Mouse (Mus musculus) limb, embryonic 14.5 days (tissue): ENCODE results near the gene Mthfd2. TPM values are rescaled to one million over a fixed set of nuclear protein-coding genes. Genes with fewer than 3 reads are reported as not detected.
A peak's percentile ranks its signal among the peaks of the same experiment; 100 is the strongest.
"Not testable (repeated sequence)": the region's sequence is repeated elsewhere in the genome, so short reads cannot be mapped to it uniquely, and the experiment has no call there.

Source experiments
- ATAC-seq: fragments of 200-750 bp; cut with Nextera tagmentation; 2 replicates; pipeline ENCODE4 v1.8.0; 2017; ENCODE audit warnings: low read depth, moderate number of reproducible peaks, moderate TSS enrichment; ENCODE audit not compliant: low FRiP score
- DNase-seq: peaks from one replicate; pipeline ENCODE4 v3.0.0-alpha.2; 2015; ENCODE audit warnings: low spot score
- H3K27ac ChIP-seq: fragments of 300-500 bp; sonication (generic); replicated peaks from 2 replicates; pipeline ENCODE4 v1.5.1; 2014; ENCODE audit warnings: low read depth, mild to moderate bottlenecking, low read length, moderate library complexity, mixed read lengths
- H3K27me3 ChIP-seq: fragments of 300-500 bp; sonication (generic); 2 replicates; pipeline ENCODE4 v1.6.1; 2014; ENCODE audit warnings: low read length, mixed read lengths; ENCODE audit not compliant: control insufficient read depth, insufficient read depth
- H3K36me3 ChIP-seq: fragments of 300-500 bp; sonication (generic); 2 replicates; pipeline ENCODE4 v1.6.1; 2014; ENCODE audit warnings: mild to moderate bottlenecking, low read length, moderate library complexity, mixed read lengths; ENCODE audit not compliant: control insufficient read depth, insufficient read depth
- H3K4me1 ChIP-seq: fragments of 300-500 bp; sonication (generic); 2 replicates; pipeline ENCODE4 v1.6.1; 2014; ENCODE audit warnings: antibody characterized with exemption, low read length, mixed read lengths; ENCODE audit not compliant: control insufficient read depth, insufficient read depth
- H3K4me2 ChIP-seq: fragments of 300-500 bp; sonication (generic); replicated peaks from 2 replicates; pipeline ENCODE4 v1.6.1; 2014; ENCODE audit warnings: low read depth, mild to moderate bottlenecking, low read length, moderate library complexity; ENCODE audit not compliant: severe bottlenecking
- H3K4me3 ChIP-seq: fragments of 300-500 bp; sonication (generic); replicated peaks from 2 replicates; pipeline ENCODE4 v1.5.1; 2014; ENCODE audit warnings: low read length
- H3K9ac ChIP-seq: fragments of 300-500 bp; sonication (generic); 2 replicates; pipeline ENCODE4 v1.6.1; 2014; ENCODE audit warnings: mild to moderate bottlenecking, low read depth, low read length, moderate library complexity; ENCODE audit not compliant: severe bottlenecking
- H3K9me3 ChIP-seq: fragments of 300-500 bp; sonication (generic); 2 replicates; pipeline ENCODE4 v1.6.1; 2016; ENCODE audit warnings: low read length; ENCODE audit not compliant: control insufficient read depth
- POLR2A ChIP-seq: fragments of 200-500 bp; IDR thresholded peaks from 2 replicates; pipeline ENCODE4 v1.8.0; 2012; ENCODE audit warnings: inconsistent platforms, mild to moderate bottlenecking, moderate library complexity, borderline replicate concordance; ENCODE audit not compliant: insufficient read depth, insufficient read length; ENCODE audit errors: extremely low read depth
- WGBS: fragments of 180-500 bp; shearing (Covaris S2); extraction: QIAGEN DNeasy Blood & Tissue Kit; methylation state at CpG from one replicate; pipeline ENCODE4 v1.1.7; 2014; 5-methylcytosine and 5-hydroxymethylcytosine counted together
- polyA plus RNA-seq, 2 experiments: library from polyadenylated mRNA; depleted of rRNA in 1 of 2; stranded (reverse) in 1 of 2; unstranded in 1 of 2; fragments of >200 nt; fragmentation: Nextera tagmentation in 1 of 2; extraction: Ambion mirVana in 1 of 2; gene quantifications; 2 replicates each; pipeline versions ENCODE4 v1.2.1 to v1.2.3; 2012 to 2014

The Mthfd2 gene
- polyA plus RNA-seq, 2 experiments = 27.3 to 38.5 TPM

GRCm38 (mm10) chr6:83348873-83349272, 23.2 kb upstream of the Mthfd2 start, which contains the start of gene Bola3:
Bola3 (plus strand) TSS chr6:83349147.
- Histone ChIP-seq H3K27me3 (no peaks in the 10 kb centered on the region), H3K4me1 (peaks cover 5% of the 10 kb centered on the region; the same call in 1 of the 2 replicates), H3K4me2 (peak within 1 kb of the TSS; percentile 61), H3K9ac (peak within 1 kb of the TSS; percentile 83), H3K4me3 (peak within 1 kb of the TSS; percentile 67), H3K9me3 (no peaks in the 10 kb centered on the region), H3K27ac (0 out of 2 replicates have a peak within 1 kb of the TSS, but pooled peaks have one; percentile 6), H3K36me3 (peaks cover 6% of the 10 kb centered on the region; the same call in 1 of the 2 replicates)
- no peak for TF ChIP-seq POLR2A
- WGBS = 25% methylated on average over 6 of the region's 6 CpGs
- ATAC-seq (peak; percentile 48), DNase-seq (peak; percentile 22)

GRCm38 (mm10) chr6:83347916-83348315, 22.2 kb upstream of the Mthfd2 start:
- WGBS = 72% methylated on average over 3 of the region's 3 CpGs
- no peak overlapping the region for H3K4me2 ChIP-seq
- ATAC-seq = peak; percentile 67

GRCm38 (mm10) chr6:83345285-83345684, 19.6 kb upstream of the Mthfd2 start:
- H3K4me1 ChIP-seq, H3K4me3 ChIP-seq, ATAC-seq, H3K27me3 ChIP-seq, H3K9me3 ChIP-seq, DNase-seq, H3K4me2 ChIP-seq, H3K27ac ChIP-seq, H3K9ac ChIP-seq: not testable (repeated sequence)
- WGBS = 91% methylated on average over 8 of the region's 8 CpGs
- peaks cover 28% of the 10 kb centered on the region for H3K36me3 ChIP-seq

More at GRCm38 (mm10) chr6:83347916-83348315, 22.2 kb upstream of the Mthfd2 start:
- DNase-seq = no peak
- no peak overlapping the region for H3K27ac ChIP-seq
- peaks cover 4% of the 10 kb centered on the region for H3K36me3 ChIP-seq
- H3K9me3 ChIP-seq = no peaks in the 10 kb centered on the region
- TF ChIP-seq POLR2A = no peak
- H3K4me3 ChIP-seq = no peak overlapping the region
- no peaks in the 10 kb centered on the region for H3K27me3 ChIP-seq
- peaks cover 5% of the 10 kb centered on the region; the same call in 1 of the 2 replicates for H3K4me1 ChIP-seq
- no peak overlapping the region for H3K9ac ChIP-seq

- Histone ChIP-seq H3K27me3 (no peaks in the 10 kb centered on the region), H3K9me3 (no peaks in the 10 kb centered on the region), H3K4me3 (no peak overlapping the region), H3K36me3 (peaks cover 45% of the 10 kb centered on the region), H3K4me2 (no peak overlapping the region), H3K27ac (no peak overlapping the region), H3K9ac (no peak overlapping the region), H3K4me1 (no peaks in the 10 kb centered on the region)
- TF ChIP-seq POLR2A = no peak
- 89% methylated on average over 2 of the region's 2 CpGs for WGBS
- DNase-seq (no peak), ATAC-seq (no peak)
Observed at GRCm38 (mm10) chr6:83342957-83343356, 17.2 kb upstream of the Mthfd2 start.

GRCm38 (mm10) chr6:83341387-83341786, 15.7 kb upstream of the Mthfd2 start:
- no peak overlapping the region for H3K4me3 ChIP-seq
- H3K9ac ChIP-seq = no peak overlapping the region
- no peak for TF ChIP-seq POLR2A
- H3K4me1 ChIP-seq = no peaks in the 10 kb centered on the region
- H3K4me2 ChIP-seq = no peak overlapping the region
- no peaks in the 10 kb centered on the region for H3K9me3 ChIP-seq
- ATAC-seq (no peak), DNase-seq (no peak)
- H3K27ac ChIP-seq = no peak overlapping the region
- no peaks in the 10 kb centered on the region for H3K27me3 ChIP-seq
- WGBS = 83% methylated on average over 3 of the region's 3 CpGs
- H3K36me3 ChIP-seq = peaks cover 45% of the 10 kb centered on the region

GRCm38 (mm10) chr6:83327591-83328190, 2.0 kb upstream of the Mthfd2 start:
- H3K4me2 ChIP-seq = no peak overlapping the region
- no peak for TF ChIP-seq POLR2A
- H3K27me3 ChIP-seq = no peaks in the 10 kb centered on the region
- H3K36me3 ChIP-seq = peaks cover 38% of the 10 kb centered on the region
- WGBS = 92% methylated on average over 3 of the region's 3 CpGs
- H3K9ac ChIP-seq = no peak overlapping the region
- peaks cover 12% of the 10 kb centered on the region for H3K4me1 ChIP-seq
- no peak overlapping the region for H3K4me3 ChIP-seq
- no peaks in the 10 kb centered on the region for H3K9me3 ChIP-seq
- no peak for ATAC-seq
- H3K27ac ChIP-seq = no peak overlapping the region
- DNase-seq = no peak
